Mouse (Mus musculus) forebrain, embryonic 13.5 days (tissue): Measurements from ENCODE around the gene Mgrn1. TPM values are rescaled to one million over a fixed set of nuclear protein-coding genes. Genes with fewer than 3 reads are reported as not detected.

ENCODE experiments used
- ATAC-seq: fragments of 200-750 bp; cut with Nextera tagmentation; 2 replicates; pipeline ENCODE4 v1.8.0; 2017
- H3K27ac ChIP-seq: fragments of 300-500 bp; sonication (generic); 2 replicates; pipeline ENCODE4 v1.5.1; 2015; ENCODE audit warnings: inconsistent platforms, mild to moderate bottlenecking, moderate library complexity
- H3K27me3 ChIP-seq: fragments of 300-500 bp; sonication (generic); 2 replicates; pipeline ENCODE4 v1.6.1; 2015; ENCODE audit warnings: mild to moderate bottlenecking, inconsistent platforms
- H3K36me3 ChIP-seq: fragments of 300-500 bp; sonication (generic); 2 replicates; pipeline ENCODE4 v1.6.1; 2015; ENCODE audit warnings: mild to moderate bottlenecking, inconsistent platforms; ENCODE audit not compliant: poor library complexity, severe bottlenecking
- H3K4me1 ChIP-seq: fragments of 300-500 bp; sonication (generic); 2 replicates; pipeline ENCODE4 v1.6.1; 2015; ENCODE audit warnings: inconsistent platforms
- H3K4me2 ChIP-seq: fragments of 300-500 bp; sonication (generic); 2 replicates; pipeline ENCODE4 v1.6.1; 2015; ENCODE audit warnings: inconsistent platforms, mild to moderate bottlenecking, moderate library complexity
- H3K4me3 ChIP-seq: fragments of 300-500 bp; sonication (generic); 2 replicates; pipeline ENCODE4 v1.5.1; 2015; ENCODE audit warnings: mild to moderate bottlenecking, inconsistent platforms
- H3K9ac ChIP-seq: fragments of 300-500 bp; sonication (generic); 2 replicates; pipeline ENCODE4 v1.6.1; 2015; ENCODE audit warnings: mild to moderate bottlenecking, inconsistent platforms
- H3K9me3 ChIP-seq: fragments of 300-500 bp; sonication (generic); replicated peaks from 2 replicates; pipeline ENCODE4 v1.6.1; 2016; ENCODE audit warnings: inconsistent platforms
- WGBS: fragments of 180-500 bp; shearing (Covaris S2); methylation state at CpG from one replicate; pipeline ENCODE4 v1.1.7; 2015; 5-methylcytosine and 5-hydroxymethylcytosine counted together
- polyA plus RNA-seq: library from polyadenylated mRNA; unstranded; fragments of >200 nt; fragmentation: Nextera tagmentation; extraction: Ambion mirVana; gene quantifications from 2 replicates; pipeline ENCODE4 v1.2.1, GENCODE M21; 2015

Mgrn1 gene
- polyA plus RNA-seq, 1 experiment from 2014 or later: 79.0 TPM

GRCm38 (mm10) chr16:4978275-4979051 lies 92.4 kb downstream of the Mgrn1 start:
- H3K9me3 ChIP-seq: no peaks in the 10 kb centered on the region

DNA sequence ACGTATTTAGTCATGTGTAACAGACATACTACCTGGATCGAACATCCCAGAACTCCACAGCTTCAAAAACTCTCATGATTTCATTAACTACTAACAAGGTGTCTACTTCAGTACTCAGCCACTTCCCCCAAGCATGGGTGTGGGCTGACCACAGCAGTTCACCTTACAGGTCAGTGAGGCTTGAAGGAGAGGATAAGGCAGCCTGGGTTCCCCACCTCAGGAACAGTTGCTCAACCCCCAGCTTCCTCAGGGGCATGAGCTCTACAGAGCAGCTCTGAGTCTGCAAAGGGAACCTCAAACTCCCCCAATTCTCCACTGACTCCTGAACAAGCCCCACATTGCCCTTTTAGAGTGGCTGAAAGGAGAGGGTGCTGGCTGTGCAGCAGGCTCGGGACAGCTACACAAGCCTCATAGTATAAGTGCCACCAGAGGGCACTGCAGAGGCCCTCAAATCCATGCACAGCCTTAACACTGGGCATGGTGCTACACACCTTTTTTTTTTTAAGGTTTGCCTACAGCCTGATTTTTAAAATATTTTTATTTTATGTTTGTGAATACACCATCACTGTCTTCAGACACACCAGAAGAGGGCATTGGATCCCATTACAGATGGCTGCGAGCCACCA lies 93.8 kb downstream of the Mgrn1 start:
- no peaks in the 10 kb centered on the region for H3K27me3 ChIP-seq
- no peak overlapping the region for H3K4me3 ChIP-seq
- H3K36me3 ChIP-seq: no peaks in the 10 kb centered on the region
- 71% methylated on average over 4 of the region's 4 CpGs for WGBS
- no peak overlapping the region for H3K4me2 ChIP-seq
- no peak overlapping the region for H3K27ac ChIP-seq
- no peaks in the 10 kb centered on the region for H3K4me1 ChIP-seq
- peak; percentile 62; the same call in 1 of the 2 replicates for ATAC-seq
- H3K9ac ChIP-seq: no peak overlapping the region
- H3K9me3 ChIP-seq: no peaks in the 10 kb centered on the region

More at GRCm38 (mm10) chr16:4978275-4979051, 92.4 kb downstream of the Mgrn1 start:
- Histone ChIP-seq H3K4me2 (no peak overlapping the region), H3K27ac (no peak overlapping the region), H3K4me1 (no peaks in the 10 kb centered on the region), H3K4me3 (no peak overlapping the region), H3K36me3 (no peaks in the 10 kb centered on the region), H3K9ac (0 out of 2 replicates have a peak overlapping the region, but pooled peaks have one; percentile 8), H3K27me3 (no peaks in the 10 kb centered on the region)
- ATAC-seq: no peak
- WGBS: 74% methylated on average over 5 of the region's 5 CpGs

DNA sequence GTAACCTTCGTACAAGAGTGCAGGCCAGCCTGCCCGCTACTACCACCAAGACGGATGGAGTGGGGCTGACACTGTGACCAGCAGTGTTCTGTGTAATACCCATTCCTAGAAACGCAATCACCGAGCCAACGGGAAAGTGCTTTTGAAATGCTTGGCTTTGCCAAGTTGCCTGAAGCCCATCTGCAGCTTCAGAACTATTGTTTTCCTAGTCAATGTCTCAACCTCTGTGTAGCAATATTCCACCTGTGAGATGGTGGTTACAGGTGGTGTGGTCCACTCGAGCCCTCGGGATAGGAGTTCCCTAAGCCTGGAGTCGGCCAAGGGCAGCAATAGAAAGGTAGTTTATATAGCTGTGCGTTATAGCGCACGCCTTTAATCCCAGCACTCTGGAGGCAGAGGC lies 98.7 kb downstream of the Mgrn1 start:
- H3K36me3 ChIP-seq: no peaks in the 10 kb centered on the region
- no peak for ATAC-seq
- H3K4me2 ChIP-seq: no peak overlapping the region
- no peak overlapping the region for H3K9ac ChIP-seq
- H3K9me3 ChIP-seq: no peaks in the 10 kb centered on the region
- H3K27ac ChIP-seq: no peak overlapping the region
- 93% methylated on average over 12 of the region's 12 CpGs for WGBS
- H3K27me3 ChIP-seq: no peaks in the 10 kb centered on the region
- no peak overlapping the region for H3K4me3 ChIP-seq
- H3K4me1 ChIP-seq: no peaks in the 10 kb centered on the region

Other genes starting within 250 kb of the Mgrn1 start
- 2.3 and 2.7 TPM in 2 replicates for gene Vasn, start 246.3 kb upstream of the Mgrn1 start, polyA plus RNA-seq
- 48.0 and 53.2 TPM in 2 replicates for gene Dnaja3, start 246.3 kb upstream of the Mgrn1 start, polyA plus RNA-seq
- 19.4 and 20.1 TPM in 2 replicates for gene Coro7, start 206.5 kb upstream of the Mgrn1 start, polyA plus RNA-seq
- gene Nmral1, start 166.9 kb upstream of the Mgrn1 start, polyA plus RNA-seq: 158 and 173 TPM in 2 replicates
- gene Hmox2, start 159.9 kb upstream of the Mgrn1 start, polyA plus RNA-seq: 77.0 and 85.1 TPM in 2 replicates
- gene Cdip1, start 96.0 kb upstream of the Mgrn1 start, polyA plus RNA-seq: 92.2 and 103 TPM in 2 replicates
- 0.37 and 0.39 TPM in 2 replicates for gene 4930562C15Rik, start 50.8 kb upstream of the Mgrn1 start, polyA plus RNA-seq
- 33.9 and 35.1 TPM in 2 replicates for gene Ubald1, start 5.9 kb upstream of the Mgrn1 start, polyA plus RNA-seq
- gene Nudt16l1, start 52.5 kb downstream of the Mgrn1 start, polyA plus RNA-seq: 134 and 142 TPM in 2 replicates
- gene Anks3, start 78.0 kb downstream of the Mgrn1 start, polyA plus RNA-seq: 64.1 and 75.8 TPM in 2 replicates
- gene Sept12, start 111.6 kb downstream of the Mgrn1 start, polyA plus RNA-seq: not detected in 2 replicates
- gene Smim22, start 121.0 kb downstream of the Mgrn1 start, polyA plus RNA-seq: 1.5 TPM in 1 of 2 replicates, not detected in the other
- 88.1 and 102 TPM in 2 replicates for gene Rogdi, start 127.3 kb downstream of the Mgrn1 start, polyA plus RNA-seq
- gene Glyr1, start 163.6 kb downstream of the Mgrn1 start, polyA plus RNA-seq: 188 and 207 TPM in 2 replicates
- 18.0 and 18.2 TPM in 2 replicates for gene Ubn1, start 163.8 kb downstream of the Mgrn1 start, polyA plus RNA-seq
- 0.13 TPM in 2 replicates for gene Ppl, start 246.2 kb downstream of the Mgrn1 start, polyA plus RNA-seq